Mouse (Mus musculus) hindbrain, embryonic 14.5 days (tissue): Measurements from ENCODE around the gene S100a2. TPM values are rescaled to one million over a fixed set of nuclear protein-coding genes. Genes with fewer than 3 reads are reported as not detected.

Experiments
- ATAC-seq: fragments of 200-750 bp; cut with Nextera tagmentation; 2 replicates; pipeline ENCODE4 v1.8.0; 2017; ENCODE audit warnings: moderate number of reproducible peaks, mild to moderate bottlenecking, moderate TSS enrichment, moderate library complexity; ENCODE audit not compliant: low FRiP score
- DNase-seq: peaks from one replicate; pipeline ENCODE4 v3.0.0-alpha.2; 2015; ENCODE audit warnings: low spot score
- H3K27ac ChIP-seq: fragments of 300-500 bp; sonication (generic); 2 replicates; pipeline ENCODE4 v1.5.1; 2014; ENCODE audit warnings: mild to moderate bottlenecking, moderate library complexity
- H3K27me3 ChIP-seq: fragments of 300-500 bp; sonication (generic); 2 replicates; pipeline ENCODE4 v1.6.1; 2014; ENCODE audit warnings: mild to moderate bottlenecking, low read length, mixed read lengths; ENCODE audit not compliant: control insufficient read depth, insufficient read depth
- H3K36me3 ChIP-seq: fragments of 300-500 bp; sonication (generic); replicated peaks from 2 replicates; pipeline ENCODE4 v1.6.1; 2014; ENCODE audit not compliant: control insufficient read depth, insufficient read depth
- H3K4me1 ChIP-seq: fragments of 300-500 bp; sonication (generic); replicated peaks from 2 replicates; pipeline ENCODE4 v1.6.1; 2014; ENCODE audit warnings: antibody characterized with exemption, low read length, mixed read lengths; ENCODE audit not compliant: control insufficient read depth, insufficient read depth
- H3K4me2 ChIP-seq: fragments of 300-500 bp; sonication (generic); replicated peaks from 2 replicates; pipeline ENCODE4 v1.6.1; 2014; ENCODE audit warnings: mild to moderate bottlenecking, moderate library complexity
- H3K4me3 ChIP-seq: fragments of 300-500 bp; sonication (generic); replicated peaks from 2 replicates; pipeline ENCODE4 v1.5.1; 2014; ENCODE audit warnings: mild to moderate bottlenecking, low read length
- H3K9ac ChIP-seq: fragments of 300-500 bp; sonication (generic); 2 replicates; pipeline ENCODE4 v1.6.1; 2014
- H3K9me3 ChIP-seq: fragments of 300-500 bp; sonication (generic); 2 replicates; pipeline ENCODE4 v1.6.1; 2016; ENCODE audit warnings: low read length; ENCODE audit not compliant: control insufficient read depth
- WGBS: fragments of 180-500 bp; shearing (Covaris S2); extraction: QIAGEN DNeasy Blood & Tissue Kit; methylation state at CpG from one replicate; pipeline ENCODE4 v1.1.7; 2014; 5-methylcytosine and 5-hydroxymethylcytosine counted together
- polyA plus RNA-seq: library from polyadenylated mRNA; unstranded; fragments of >200 nt; fragmentation: Nextera tagmentation; extraction: Ambion mirVana; gene quantifications from 2 replicates; pipeline ENCODE4 v1.2.1, GENCODE M21; 2014

S100a2 gene
- polyA plus RNA-seq, result not detected in 2 replicates

DNA sequence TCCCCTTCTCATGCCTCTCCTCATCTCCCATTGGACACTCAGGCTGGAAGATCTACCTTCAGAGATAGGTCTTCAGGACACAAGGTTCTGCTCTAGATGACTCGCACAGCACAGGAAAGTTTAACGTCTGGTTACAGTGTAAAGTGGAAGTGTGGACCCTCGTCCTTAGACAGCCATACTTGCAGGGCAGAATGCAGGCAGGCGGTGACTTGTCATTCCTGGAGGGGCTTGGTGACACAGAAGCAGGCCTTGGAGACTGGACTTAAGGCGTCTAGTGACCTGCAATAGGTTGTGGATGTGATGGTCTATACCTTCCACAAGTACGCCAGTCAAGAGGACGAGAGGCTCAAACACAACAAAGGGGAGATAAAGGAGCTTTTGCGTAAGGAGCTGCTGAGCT lies at the start of gene S100a2:
Gene S100a2, plus strand, starts transcription at position 301 of the 400 bp plus-strand sequence.
- H3K4me2 ChIP-seq, result no peak within 1 kb of the TSS
- no peaks in the 10 kb centered on the region for H3K27me3 ChIP-seq
- H3K27ac ChIP-seq, result no peak within 1 kb of the TSS
- H3K4me3 ChIP-seq, result no peak within 1 kb of the TSS
- no peak for DNase-seq
- WGBS, result 91% methylated on average over 8 of the region's 8 CpGs
- H3K9ac ChIP-seq, result no peak within 1 kb of the TSS
- H3K4me1 ChIP-seq, result no peaks in the 10 kb centered on the region
- no peaks in the 10 kb centered on the region for H3K9me3 ChIP-seq
- H3K36me3 ChIP-seq, result no peaks in the 10 kb centered on the region
- no peak for ATAC-seq

GRCm38 (mm10) chr3:90540904-90541303 lies 49.1 kb upstream of the S100a2 start:
- Histone ChIP-seq H3K9ac (0 out of 2 replicates have a peak overlapping the region, but pooled peaks have one; percentile 24), H3K4me1 (0 out of 2 replicates have a peak, but pooled peaks cover 4% of the 10 kb centered on the region), H3K27me3 (no peaks in the 10 kb centered on the region), H3K27ac (no peak overlapping the region), H3K4me3 (no peak overlapping the region), H3K36me3 (no peaks in the 10 kb centered on the region), H3K4me2 (peak overlapping the region; percentile 12), H3K9me3 (no peaks in the 10 kb centered on the region)
- WGBS, result 32% methylated on average over 4 of the region's 4 CpGs
- DNase-seq, result no peak
- peak; percentile 58; the same call in 1 of the 2 replicates for ATAC-seq

DNA sequence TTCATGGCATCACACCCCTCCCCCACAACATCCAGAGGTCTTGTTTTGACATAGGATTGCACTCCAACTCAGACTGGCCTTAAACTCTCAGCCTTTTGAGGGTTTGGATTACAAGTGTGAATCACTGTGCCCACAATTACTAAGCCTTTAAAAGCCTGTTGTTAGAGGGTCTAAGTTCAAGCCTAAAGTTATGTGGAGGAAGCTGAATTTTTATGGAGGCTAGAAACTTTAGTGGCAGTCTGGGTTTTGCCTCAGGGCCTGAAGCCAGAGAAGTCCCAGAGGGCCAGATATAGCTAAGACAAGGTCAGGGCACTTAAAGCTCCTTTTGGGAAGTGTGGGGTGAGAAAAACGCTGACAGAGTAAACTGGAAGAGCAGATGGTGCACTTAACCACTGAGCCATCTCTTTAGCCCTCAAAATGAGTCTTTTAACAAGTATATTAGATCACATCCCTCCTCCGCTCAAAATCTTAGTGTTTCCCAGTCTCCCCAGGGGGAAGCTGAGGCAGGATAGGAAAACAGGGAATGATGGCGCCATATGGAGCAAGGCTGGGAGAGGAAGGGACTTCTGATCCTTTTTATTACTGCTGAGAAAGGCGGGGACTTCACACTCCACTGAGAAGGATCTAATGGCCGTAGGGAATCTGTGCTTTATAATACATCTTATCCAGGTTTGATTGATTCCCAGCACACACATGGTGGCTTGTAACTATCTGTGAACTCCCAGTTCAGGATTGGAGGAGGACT lies 40.2 kb upstream of the S100a2 start:
- Histone ChIP-seq H3K4me2 (no peak overlapping the region), H3K27ac (no peak overlapping the region), H3K36me3 (no peaks in the 10 kb centered on the region), H3K27me3 (no peaks in the 10 kb centered on the region), H3K4me1 (no peaks in the 10 kb centered on the region), H3K9me3 (no peaks in the 10 kb centered on the region), H3K4me3 (no peak overlapping the region), H3K9ac (no peak overlapping the region)
- ATAC-seq (no peak), DNase-seq (no peak)
- WGBS, result 61% methylated on average over 5 of the region's 5 CpGs

- Histone ChIP-seq H3K4me2 (no peak overlapping the region), H3K4me1 (no peaks in the 10 kb centered on the region), H3K27ac (no peak overlapping the region), H3K4me3 (no peak overlapping the region), H3K27me3 (no peaks in the 10 kb centered on the region), H3K36me3 (no peaks in the 10 kb centered on the region), H3K9me3 (no peaks in the 10 kb centered on the region), H3K9ac (no peak overlapping the region)
- ATAC-seq, result no peak
- DNase-seq, result no peak
- 91% methylated on average over 2 of the region's 2 CpGs for WGBS
Measured at GRCm38 (mm10) chr3:90550421-90550790, 39.6 kb upstream of the S100a2 start.

DNA sequence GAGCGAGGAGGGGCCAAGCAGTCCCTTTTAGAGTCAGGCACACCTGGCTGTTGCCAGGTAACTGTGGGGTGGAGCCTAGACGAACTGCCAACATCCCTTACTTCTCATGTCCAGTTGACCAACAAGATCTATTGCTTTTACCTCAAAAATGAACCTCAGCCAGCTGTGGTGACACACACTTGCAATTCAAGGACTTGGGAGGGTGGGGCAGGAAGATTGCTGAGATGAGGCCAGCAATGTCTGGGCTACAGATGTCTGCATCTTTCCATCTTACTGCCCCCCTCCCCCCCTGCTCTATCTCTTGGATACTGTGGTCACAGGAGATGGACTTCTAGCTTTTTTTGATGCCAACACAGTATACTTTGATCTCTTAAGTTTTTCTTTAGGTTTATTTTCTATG lies 37.8 kb upstream of the S100a2 start:
- H3K36me3 ChIP-seq, result no peaks in the 10 kb centered on the region

DNA sequence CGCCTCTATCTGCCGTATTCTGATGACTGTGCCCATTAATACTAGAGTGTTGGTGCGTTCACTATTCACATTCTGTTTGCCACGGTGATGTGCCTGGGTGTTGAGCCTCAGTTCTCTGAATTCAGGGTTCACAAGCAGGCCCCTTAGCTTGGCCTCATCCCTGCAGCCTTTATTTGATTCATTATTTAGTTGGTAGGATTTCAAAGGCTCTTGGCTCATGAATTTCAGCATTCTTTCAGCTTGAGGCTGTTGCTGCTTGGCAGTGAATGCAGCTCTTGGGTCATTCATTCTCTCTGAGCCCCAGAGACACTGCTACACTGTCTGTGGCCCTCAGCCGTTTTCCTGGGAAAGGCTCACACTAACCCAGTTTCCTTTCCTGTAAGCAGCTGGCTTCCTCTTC lies 34.1 kb upstream of the S100a2 start:
- ATAC-seq (peak; percentile 87; the same call in 1 of the 2 replicates), DNase-seq (peak; percentile 47)
- no peaks in the 10 kb centered on the region for H3K4me1 ChIP-seq
- 31% methylated on average over 5 of the region's 5 CpGs for WGBS
- no peak overlapping the region for H3K27ac ChIP-seq
- no peaks in the 10 kb centered on the region for H3K27me3 ChIP-seq
- no peak overlapping the region for H3K4me3 ChIP-seq
- H3K4me2 ChIP-seq, result no peak overlapping the region
- H3K9me3 ChIP-seq, result no peaks in the 10 kb centered on the region
- H3K9ac ChIP-seq, result no peak overlapping the region
- no peaks in the 10 kb centered on the region for H3K36me3 ChIP-seq

More for the DNA sequence above, 37.8 kb upstream of the S100a2 start:
- Histone ChIP-seq H3K9me3 (no peaks in the 10 kb centered on the region), H3K9ac (no peak overlapping the region), H3K4me2 (no peak overlapping the region), H3K4me1 (no peaks in the 10 kb centered on the region), H3K27ac (no peak overlapping the region), H3K27me3 (no peaks in the 10 kb centered on the region), H3K4me3 (no peak overlapping the region)
- ATAC-seq (no peak), DNase-seq (no peak)
- WGBS, result 86% methylated on average over 2 of the region's 2 CpGs

DNA sequence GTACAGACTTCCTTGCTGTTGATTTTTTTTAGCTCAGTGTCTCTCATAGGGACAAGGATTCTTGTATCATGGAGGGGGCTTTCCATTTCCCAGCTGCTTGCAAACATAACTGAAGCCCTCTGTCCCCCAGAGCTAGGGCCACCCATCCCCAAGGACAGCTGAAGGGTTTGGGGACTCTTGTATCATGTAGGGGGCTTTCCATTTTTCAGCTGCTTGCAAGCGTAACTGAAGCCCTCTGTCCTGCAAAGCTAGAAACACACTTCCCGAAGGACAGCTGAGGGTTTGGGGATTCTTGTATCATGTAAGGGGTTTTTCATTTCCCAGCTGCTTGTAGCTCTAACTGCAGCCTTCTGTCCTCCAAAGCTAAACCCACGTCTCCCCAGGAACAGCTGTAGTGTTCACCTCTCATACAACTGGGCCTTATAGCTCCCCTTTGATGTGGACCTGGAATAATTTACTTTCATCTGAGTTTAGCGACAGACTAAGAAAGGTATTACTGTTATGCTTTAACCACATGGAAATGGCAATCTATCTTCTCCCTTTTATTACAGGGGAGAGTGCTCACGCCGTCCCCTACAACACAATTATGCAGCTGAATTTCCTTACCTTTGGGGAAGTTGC lies 29.9 kb upstream of the S100a2 start, which contains the start of gene S100a3:
Gene S100a3, plus strand, starts transcription at position 571 of the 621 bp plus-strand sequence.
- Histone ChIP-seq H3K4me2 (no peak within 1 kb of the TSS), H3K27ac (no peak within 1 kb of the TSS), H3K9ac (no peak within 1 kb of the TSS), H3K27me3 (no peaks in the 10 kb centered on the region), H3K4me1 (no peaks in the 10 kb centered on the region), H3K4me3 (no peak within 1 kb of the TSS), H3K9me3 (no peaks in the 10 kb centered on the region), H3K36me3 (no peaks in the 10 kb centered on the region)
- DNase-seq, result no peak
- 80% methylated on average over 6 of the region's 6 CpGs for WGBS
- no peak for ATAC-seq

DNA sequence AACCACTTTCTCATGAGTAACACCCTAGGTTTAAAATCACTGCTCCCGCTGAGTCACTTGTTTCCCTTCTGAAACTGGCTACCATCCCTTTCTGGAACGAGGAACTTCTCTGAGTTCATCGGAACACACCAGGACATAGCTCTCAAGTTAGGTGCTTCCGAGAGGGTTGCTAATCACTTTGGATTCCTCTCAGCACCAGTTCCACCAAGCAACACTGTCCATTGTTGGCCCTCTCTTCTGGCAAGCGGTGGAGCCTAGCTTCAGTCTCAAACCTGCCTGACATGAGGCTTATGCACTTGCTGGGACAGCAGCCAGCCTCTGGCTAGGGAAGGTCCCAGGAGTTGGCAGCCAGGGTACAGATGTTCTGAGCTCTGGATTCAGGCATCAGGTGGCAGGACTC lies 15.4 kb upstream of the S100a2 start:
- no peaks in the 10 kb centered on the region for H3K36me3 ChIP-seq
- H3K4me2 ChIP-seq, result no peak overlapping the region
- no peaks in the 10 kb centered on the region for H3K27me3 ChIP-seq
- H3K9me3 ChIP-seq, result no peaks in the 10 kb centered on the region
- no peaks in the 10 kb centered on the region for H3K4me1 ChIP-seq
- H3K27ac ChIP-seq, result no peak overlapping the region
- no peak for ATAC-seq
- H3K9ac ChIP-seq, result no peak overlapping the region
- no peak overlapping the region for H3K4me3 ChIP-seq
- WGBS, result 88% methylated on average over 5 of the region's 5 CpGs
- no peak for DNase-seq

- no peak overlapping the region for H3K4me3 ChIP-seq
- H3K4me2 ChIP-seq, result no peak overlapping the region
- H3K9ac ChIP-seq, result no peak overlapping the region
- H3K9me3 ChIP-seq, result no peaks in the 10 kb centered on the region
- 89% methylated on average over 3 of the region's 3 CpGs for WGBS
- DNase-seq (no peak), ATAC-seq (no peak)
- H3K27ac ChIP-seq, result no peak overlapping the region
- no peaks in the 10 kb centered on the region for H3K27me3 ChIP-seq
- no peaks in the 10 kb centered on the region for H3K4me1 ChIP-seq
- H3K36me3 ChIP-seq, result no peaks in the 10 kb centered on the region
Measured at GRCm38 (mm10) chr3:90575320-90575719, 14.7 kb upstream of the S100a2 start.
